Mouse (Mus musculus) ES-E14 (cell line): ENCODE measurements at regions not wholly inside any gene's neighbourhood (a gene's known extent, or its start where the extent isn't known, plus 50 kb on each side); places are given as distances from the start of the nearest gene placed in this dataset.

Experiments used
- DNase-seq: peaks from one replicate; pipeline ENCODE4 v3.0.0-alpha.2; 2013; ENCODE audit warnings: low read depth, low spot score
- H3K27ac ChIP-seq: 2 replicates; pipeline ENCODE4 v1.5.1; 2012; ENCODE audit warnings: low read depth, mild to moderate bottlenecking, low read length, moderate library complexity, mixed read lengths; ENCODE audit not compliant: poor library complexity, insufficient read depth, severe bottlenecking
- H3K36me3 ChIP-seq: 2 replicates; pipeline ENCODE4 v1.6.1; 2012; ENCODE audit warnings: mild to moderate bottlenecking, low read length, moderate library complexity, mixed read lengths; ENCODE audit not compliant: control insufficient read depth, poor library complexity, insufficient read depth, severe bottlenecking
- H3K4me1 ChIP-seq, 2 experiments: fragments of 150-350 bp in 1 of 2; sonication (generic) in 1 of 2; 2 replicates each; pipeline ENCODE4 v1.6.1; 2012; ENCODE audit warnings: low read length in 2 of 2, mild to moderate bottlenecking in 1 of 2, mixed read lengths in 1 of 2; ENCODE audit not compliant: control insufficient read depth in 2 of 2, insufficient read depth in 2 of 2, poor library complexity in 1 of 2
- H3K4me3 ChIP-seq, 2 experiments: fragments of 150-350 bp in 1 of 2; sonication (generic) in 1 of 2; 2 replicates each; pipeline ENCODE4 v1.5.1; 2012; ENCODE audit warnings: low read length in 2 of 2, low read depth in 1 of 2, mild to moderate bottlenecking in 1 of 2, mixed read lengths in 1 of 2; ENCODE audit not compliant: insufficient read depth in 1 of 2, poor library complexity in 1 of 2, severe bottlenecking in 1 of 2
- H3K9ac ChIP-seq: 2 replicates; pipeline ENCODE4 v1.6.1; 2012; ENCODE audit warnings: low read depth, mild to moderate bottlenecking, low read length, mixed read lengths; ENCODE audit not compliant: poor library complexity, insufficient read depth, severe bottlenecking
- H3K9me3 ChIP-seq: fragments of 150-350 bp; sonication (generic); 2 replicates; pipeline ENCODE4 v1.6.1; 2012; ENCODE audit warnings: low read depth, mild to moderate bottlenecking, low read length; ENCODE audit not compliant: control insufficient read depth, insufficient read depth
- CHD2 ChIP-seq: IDR thresholded peaks from 2 replicates; pipeline ENCODE4 v1.6.1; 2014; ENCODE audit warnings: mild to moderate bottlenecking, low read depth, low read length, inconsistent platforms
- HCFC1 ChIP-seq: IDR thresholded peaks from 2 replicates; pipeline ENCODE4 v1.6.1; 2012; ENCODE audit warnings: low read length, inconsistent platforms, borderline replicate concordance; ENCODE audit not compliant: insufficient read depth
- MAFK ChIP-seq: IDR thresholded peaks from 2 replicates; pipeline ENCODE4 v1.6.1; 2014; ENCODE audit warnings: mild to moderate bottlenecking, low read depth, low read length, inconsistent platforms; ENCODE audit not compliant: insufficient read depth
- ZC3H11A ChIP-seq: IDR thresholded peaks from 2 replicates; pipeline ENCODE4 v1.6.1; 2012; ENCODE audit warnings: low read depth, mild to moderate bottlenecking, inconsistent platforms, low read length, borderline replicate concordance
- ZNF384 ChIP-seq: IDR thresholded peaks from 2 replicates; pipeline ENCODE4 v1.6.1; 2012; ENCODE audit warnings: low read depth, low read length, inconsistent platforms
- in situ Hi-C, 2 experiments: fragments of 600-800 bp; cut with MboI; formaldehyde crosslinking; loops; one replicate each; pipeline ENCODE4 v1.15.1; 2025; ENCODE audit warnings: low sequenced_read_pairs in 2 of 2, inconsistent platforms in 1 of 2; ENCODE audit not compliant: unreplicated experiment in 2 of 2

DNA sequence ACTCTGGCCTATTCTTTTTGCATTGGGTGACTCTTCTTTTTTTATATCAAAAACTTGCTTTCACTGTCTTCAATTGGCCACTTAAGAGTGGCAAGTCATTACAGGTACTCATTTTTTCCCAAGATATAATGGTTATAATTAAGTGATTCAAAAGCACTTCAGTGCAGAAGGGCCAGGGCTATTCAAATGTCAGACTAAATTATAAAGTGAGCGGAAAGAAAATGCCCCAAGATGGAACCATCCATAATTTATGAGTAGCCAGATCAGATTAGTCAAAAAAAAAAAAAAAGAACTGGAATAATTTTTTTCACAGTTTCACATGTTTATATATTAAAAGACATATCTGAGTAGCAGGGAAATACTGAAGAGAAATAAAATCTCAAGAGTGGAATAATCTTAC is 333.8 kb upstream of the 4930452B06Rik start:
- no peak overlapping the region for H3K9ac ChIP-seq
- TF ChIP-seq ZC3H11A (no peak), HCFC1 (no peak), ZNF384 (no peak), CHD2 (no peak), MAFK (no peak)
- no peak overlapping the region for H3K27ac ChIP-seq
- H3K4me1 ChIP-seq: no peaks in the 10 kb centered on the region
- no peaks in the 10 kb centered on the region for H3K9me3 ChIP-seq
- no peak overlapping the region for H3K4me3 ChIP-seq
- no peak for DNase-seq
- in situ Hi-C loops: no loop called here
- H3K36me3 ChIP-seq: no peaks in the 10 kb centered on the region

DNA sequence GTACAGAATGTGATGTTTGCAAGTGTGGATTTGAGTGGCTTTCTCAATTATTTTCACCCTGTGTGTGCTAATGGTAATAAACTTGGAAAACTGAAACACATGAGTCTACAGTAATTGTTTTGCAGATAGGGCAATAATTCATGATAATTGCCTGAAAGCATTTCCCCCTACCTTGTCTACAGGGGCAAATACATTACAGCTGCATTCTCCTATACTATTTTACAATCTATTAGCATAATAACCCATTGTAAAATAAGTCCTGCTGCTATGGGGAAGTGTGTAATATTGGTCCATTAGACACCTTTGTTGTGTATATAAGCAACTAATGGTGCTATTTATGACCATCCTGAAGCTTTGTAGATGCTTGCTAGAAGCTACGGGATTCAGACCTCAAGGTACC is 327.4 kb upstream of the 4930452B06Rik start:
- Histone ChIP-seq H3K9ac (no peak overlapping the region), H3K4me3 (no peak overlapping the region), H3K27ac (no peak overlapping the region), H3K36me3 (no peaks in the 10 kb centered on the region), H3K4me1 (no peaks in the 10 kb centered on the region), H3K9me3 (no peaks in the 10 kb centered on the region)
- no peak for TF ChIP-seq ZC3H11A
- no peak for TF ChIP-seq ZNF384
- no peak for TF ChIP-seq CHD2
- DNase-seq: no peak
- in situ Hi-C loops: no loop called here

DNA sequence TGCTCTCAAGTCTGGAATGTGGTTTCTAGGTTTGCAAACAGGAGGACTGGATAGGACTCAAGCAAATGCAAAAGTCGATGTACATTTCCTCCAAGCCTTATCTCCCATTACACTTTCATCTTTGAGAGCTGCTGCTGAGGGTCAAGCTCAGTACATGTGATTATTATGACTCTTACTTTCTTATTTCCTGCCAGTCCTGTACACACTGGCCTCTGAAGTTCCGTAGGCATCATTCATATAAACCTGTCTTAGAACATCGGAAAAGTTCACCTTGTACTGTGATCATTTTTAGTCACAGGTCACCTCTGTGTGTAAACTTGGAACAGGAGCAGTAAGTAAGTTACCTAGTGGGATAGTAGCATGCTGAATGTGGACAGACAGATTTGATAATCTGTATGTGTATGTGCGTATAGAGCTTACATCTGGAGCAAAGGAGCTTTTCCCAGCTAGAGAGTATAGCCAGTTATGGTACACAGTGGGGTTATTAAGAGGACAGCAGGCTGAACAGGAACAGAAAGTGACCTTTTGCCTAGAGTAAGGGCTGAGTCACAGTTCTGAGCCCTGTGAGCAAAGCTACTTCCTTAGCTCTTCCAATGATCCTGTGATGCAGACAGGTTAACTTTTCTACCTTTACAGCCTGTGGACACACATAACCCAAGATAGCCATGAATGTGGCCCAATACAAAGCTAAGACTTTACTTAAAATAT is 319.2 kb upstream of the 4930452B06Rik start:
- Histone ChIP-seq H3K4me1 (no peaks in the 10 kb centered on the region), H3K36me3 (no peaks in the 10 kb centered on the region), H3K9ac (no peak overlapping the region), H3K4me3 (no peak overlapping the region), H3K9me3 (no peaks in the 10 kb centered on the region), H3K27ac (no peak overlapping the region)
- TF ChIP-seq MAFK: no peak
- in situ Hi-C loops: no loop called here
- DNase-seq: no peak

DNA sequence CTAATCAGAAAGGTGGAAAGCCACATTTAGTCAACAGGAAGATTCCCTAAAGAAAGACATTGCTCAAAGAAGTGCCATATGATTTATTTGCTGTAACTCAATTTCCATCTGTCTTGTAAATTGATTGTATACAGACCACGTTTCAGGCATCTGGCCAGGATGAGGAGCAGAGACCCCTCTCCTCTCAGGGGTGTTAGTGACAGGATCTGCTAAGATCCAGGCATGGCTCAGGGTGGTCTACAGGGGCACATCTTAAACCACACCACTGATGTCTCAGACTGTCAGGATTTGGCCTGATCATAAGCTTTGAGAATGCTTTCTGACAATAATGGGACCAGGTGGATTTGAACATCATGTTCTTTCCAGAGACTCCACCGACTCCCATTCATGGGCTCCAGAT is 295.5 kb upstream of the 4930452B06Rik start:
- DNase-seq: no peak
- Histone ChIP-seq H3K36me3 (no peaks in the 10 kb centered on the region), H3K9ac (no peak overlapping the region), H3K4me3 (no peak overlapping the region), H3K9me3 (no peaks in the 10 kb centered on the region), H3K27ac (no peak overlapping the region), H3K4me1 (no peaks in the 10 kb centered on the region)
- TF ChIP-seq HCFC1: no peak
- TF ChIP-seq CHD2: no peak
- no peak for TF ChIP-seq ZC3H11A
- no peak for TF ChIP-seq MAFK
- no peak for TF ChIP-seq ZNF384
- in situ Hi-C loops: no loop called here

DNA sequence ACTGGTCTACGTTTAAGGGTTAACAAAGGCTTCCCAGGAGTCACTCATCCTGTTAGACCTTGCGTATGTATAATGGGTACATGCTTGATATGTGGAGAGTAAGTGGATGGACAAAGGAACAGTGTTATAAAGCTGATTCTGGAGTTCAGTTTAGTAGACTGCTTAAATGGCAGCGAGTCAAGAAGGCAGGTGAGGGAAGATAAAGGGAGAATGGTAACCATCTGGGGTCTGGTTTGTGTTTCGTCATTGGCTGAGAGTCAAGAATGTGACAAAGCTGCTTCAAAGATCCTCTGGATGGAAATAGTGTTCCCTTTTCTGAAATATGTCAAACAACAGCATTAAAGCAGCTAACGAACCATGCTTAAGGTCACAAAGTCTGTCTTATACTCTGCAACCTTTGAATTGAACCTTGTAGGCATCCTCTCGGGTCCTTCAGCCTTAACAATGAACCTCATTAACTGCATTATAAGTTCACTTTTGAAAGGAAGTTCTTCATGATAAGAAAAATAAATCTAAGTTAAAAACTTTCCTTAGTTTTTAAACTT is 286.9 kb upstream of the 4930452B06Rik start:
- Histone ChIP-seq H3K9me3 (no peaks in the 10 kb centered on the region), H3K4me3 (no peak overlapping the region), H3K36me3 (no peaks in the 10 kb centered on the region), H3K27ac (no peak overlapping the region), H3K9ac (no peak overlapping the region), H3K4me1 (no peaks in the 10 kb centered on the region)
- TF ChIP-seq MAFK (no peak), ZNF384 (no peak), HCFC1 (no peak), CHD2 (no peak), ZC3H11A (no peak)
- no peak for DNase-seq
- in situ Hi-C loops: no loop called here
